Mouse (Mus musculus) liver, adult 2 months (tissue): Measurements from ENCODE around the gene Gm49373. TPM values are rescaled to one million over a fixed set of nuclear protein-coding genes. Genes with fewer than 3 reads are reported as not detected.

Experiments
- DNase-seq: peaks from one replicate; pipeline ENCODE4 v3.0.0-alpha.2; 2011; ENCODE audit warnings: low read depth, low spot score; ENCODE audit errors: extremely low read depth
- H3K27ac ChIP-seq: fragments of 200-500 bp; replicated peaks from 2 replicates; pipeline ENCODE4 v1.5.1; 2012; ENCODE audit warnings: low read depth, mild to moderate bottlenecking, control low read depth, inconsistent platforms, low read length; ENCODE audit not compliant: insufficient read depth
- H3K27me3 ChIP-seq: fragments of 200-500 bp; 2 replicates; pipeline ENCODE4 v1.6.1; 2012; ENCODE audit warnings: mild to moderate bottlenecking, moderate library complexity, low read length, inconsistent platforms; ENCODE audit not compliant: control insufficient read depth, insufficient read depth
- H3K36me3 ChIP-seq: fragments of 200-500 bp; 2 replicates; pipeline ENCODE4 v1.6.1; 2012; ENCODE audit warnings: low read length, inconsistent platforms; ENCODE audit not compliant: control insufficient read depth, insufficient read depth
- H3K4me1 ChIP-seq: fragments of 200-500 bp; 2 replicates; pipeline ENCODE4 v1.6.1; 2011; ENCODE audit warnings: low read length; ENCODE audit not compliant: control insufficient read depth, insufficient read depth
- H3K4me3 ChIP-seq: fragments of 200-500 bp; 2 replicates; pipeline ENCODE4 v1.5.1; 2011; ENCODE audit warnings: low read depth, mild to moderate bottlenecking, control low read depth, low read length, moderate library complexity; ENCODE audit not compliant: insufficient read depth
- H3K79me2 ChIP-seq: fragments of 200-500 bp; 2 replicates; pipeline ENCODE4 v1.6.1; 2012; ENCODE audit warnings: inconsistent platforms, mild to moderate bottlenecking, low read length, moderate library complexity; ENCODE audit not compliant: control insufficient read depth, insufficient read depth
- H3K9ac ChIP-seq: fragments of 200-500 bp; 2 replicates; pipeline ENCODE4 v1.6.1; 2012; ENCODE audit warnings: low read depth, mild to moderate bottlenecking, control low read depth, inconsistent platforms, low read length
- CTCF ChIP-seq: fragments of 200-500 bp; IDR thresholded peaks from 2 replicates; pipeline ENCODE4 v1.5.1; 2011; ENCODE audit warnings: low read depth, low read length, control low read depth
- POLR2A ChIP-seq: fragments of 200-500 bp; IDR thresholded peaks from 2 replicates; pipeline ENCODE4 v1.6.1; 2011; ENCODE audit warnings: low read length, control low read depth; ENCODE audit not compliant: insufficient read depth; ENCODE audit errors: extremely low read depth
- WGBS: fragments of 180-500 bp; shearing (Covaris S2); methylation state at CpG from one replicate; pipeline ENCODE4 v1.1.7; 2018; 5-methylcytosine and 5-hydroxymethylcytosine counted together
- polyA plus RNA-seq: library from polyadenylated mRNA; depleted of rRNA; stranded (reverse); fragments of >200 nt; gene quantifications from 2 replicates; pipeline ENCODE4 v1.2.3, GENCODE M21; 2012
- total RNA-seq: library from RNA; depleted of rRNA; stranded (reverse); fragments of >200 nt; gene quantifications from 2 replicates; pipeline ENCODE4 v1.2.3, GENCODE M21; 2014

Gene Gm49373
- total and polyA plus RNA-seq, 2 experiments = 0.10 to 0.46 TPM

GRCm38 (mm10) chr9:21033136-21033535, 39.8 kb downstream of the Gm49373 start:
- H3K27me3 ChIP-seq = peaks cover 27% of the 10 kb centered on the region

GRCm38 (mm10) chr9:21032491-21032890, 40.4 kb downstream of the Gm49373 start:
- H3K79me2 ChIP-seq = no peaks in the 10 kb centered on the region
- H3K4me3 ChIP-seq = no peak overlapping the region
- peaks cover 22% of the 10 kb centered on the region for H3K27me3 ChIP-seq
- H3K36me3 ChIP-seq = peaks cover 2% of the 10 kb centered on the region; the same call in 1 of the 2 replicates
- no peak overlapping the region for H3K9ac ChIP-seq
- peaks cover 24% of the 10 kb centered on the region for H3K4me1 ChIP-seq
- DNase-seq = no peak
- H3K27ac ChIP-seq = no peak overlapping the region
- 4% methylated on average over 7 of the region's 7 CpGs for WGBS
- TF ChIP-seq POLR2A (no peak), CTCF (no peak)

More at GRCm38 (mm10) chr9:21033136-21033535, 39.8 kb downstream of the Gm49373 start:
- TF ChIP-seq POLR2A (no peak), CTCF (no peak)
- Histone ChIP-seq H3K36me3 (no peaks in the 10 kb centered on the region), H3K27ac (no peak overlapping the region), H3K4me3 (peak overlapping the region; percentile 60), H3K79me2 (no peaks in the 10 kb centered on the region), H3K4me1 (peaks cover 24% of the 10 kb centered on the region), H3K9ac (peak overlapping the region; percentile 59)
- WGBS = 1% methylated on average over 34 of the region's 34 CpGs
- peak; percentile 82 for DNase-seq

GRCm38 (mm10) chr9:21031896-21032351, 41.0 kb downstream of the Gm49373 start, which contains the start of gene Icam5:
Gene Icam5, plus strand, starts transcription at chr9:21032073.
- Histone ChIP-seq H3K27me3 (peaks cover 17% of the 10 kb centered on the region), H3K79me2 (no peaks in the 10 kb centered on the region), H3K36me3 (peaks cover 2% of the 10 kb centered on the region; the same call in 1 of the 2 replicates), H3K9ac (peak within 1 kb of the TSS; percentile 59), H3K4me1 (peaks cover 24% of the 10 kb centered on the region), H3K27ac (no peak within 1 kb of the TSS), H3K4me3 (peak within 1 kb of the TSS; percentile 60)
- TF ChIP-seq CTCF (no peak), POLR2A (no peak)
- WGBS = 3% methylated on average over 35 of the region's 35 CpGs
- DNase-seq = no peak

- Histone ChIP-seq H3K79me2 (no peaks in the 10 kb centered on the region), H3K27ac (no peak overlapping the region), H3K27me3 (peaks cover 12% of the 10 kb centered on the region), H3K4me1 (peaks cover 23% of the 10 kb centered on the region), H3K36me3 (peaks cover 2% of the 10 kb centered on the region; the same call in 1 of the 2 replicates), H3K9ac (peak overlapping the region; percentile 31), H3K4me3 (peak overlapping the region; percentile 58)
- under 1% methylated on average over 36 of the region's 36 CpGs for WGBS
- no peak for TF ChIP-seq CTCF
- TF ChIP-seq POLR2A = no peak
- DNase-seq = no peak
Observed at GRCm38 (mm10) chr9:21031251-21031895, 41.5 kb downstream of the Gm49373 start.

GRCm38 (mm10) chr9:21030781-21031250, 42.1 kb downstream of the Gm49373 start:
- Histone ChIP-seq H3K4me1 (peaks cover 20% of the 10 kb centered on the region), H3K4me3 (peak overlapping the region; percentile 58), H3K27ac (no peak overlapping the region), H3K27me3 (peaks cover 6% of the 10 kb centered on the region), H3K79me2 (no peaks in the 10 kb centered on the region), H3K9ac (peak overlapping the region; percentile 31; the same call in 1 of the 2 replicates), H3K36me3 (peaks cover 2% of the 10 kb centered on the region; the same call in 1 of the 2 replicates)
- peak; percentile 82 for DNase-seq
- TF ChIP-seq CTCF = peak; percentile 49; the same call in 1 of the 2 replicates
- no peak for TF ChIP-seq POLR2A
- WGBS = 1% methylated on average over 13 of the region's 13 CpGs

- no peak overlapping the region for H3K4me3 ChIP-seq
- H3K9ac ChIP-seq = no peak overlapping the region
- 19% methylated on average over 22 of the region's 22 CpGs for WGBS
- H3K27me3 ChIP-seq = peaks cover 2% of the 10 kb centered on the region; the same call in 1 of the 2 replicates
- no peaks in the 10 kb centered on the region for H3K79me2 ChIP-seq
- peaks cover 20% of the 10 kb centered on the region for H3K4me1 ChIP-seq
- DNase-seq = peak; percentile 57
- peaks cover 2% of the 10 kb centered on the region; the same call in 1 of the 2 replicates for H3K36me3 ChIP-seq
- no peak for TF ChIP-seq CTCF
- TF ChIP-seq POLR2A = no peak
- no peak overlapping the region for H3K27ac ChIP-seq
Observed at GRCm38 (mm10) chr9:21030055-21030600, 42.8 kb downstream of the Gm49373 start.
